Mouse (Mus musculus): ENCODE results near the gene Rab7b.

The Rab7b gene

GRCm38 (mm10) chr1:131764581-131765338 is 76.3 kb downstream of the Rab7b start:
- intact Hi-C loops (cut with DNase I) = loop anchor here (1.0 to 5.0 kb wide), 3 partner anchors 52 to 152 kb away; no protein-coding TSS in a partner anchor

Measured in adrenal gland (tissue).